Comparison of ENCODE assay signal across 11 mouse cellular contexts in the genomic region with DNA sequence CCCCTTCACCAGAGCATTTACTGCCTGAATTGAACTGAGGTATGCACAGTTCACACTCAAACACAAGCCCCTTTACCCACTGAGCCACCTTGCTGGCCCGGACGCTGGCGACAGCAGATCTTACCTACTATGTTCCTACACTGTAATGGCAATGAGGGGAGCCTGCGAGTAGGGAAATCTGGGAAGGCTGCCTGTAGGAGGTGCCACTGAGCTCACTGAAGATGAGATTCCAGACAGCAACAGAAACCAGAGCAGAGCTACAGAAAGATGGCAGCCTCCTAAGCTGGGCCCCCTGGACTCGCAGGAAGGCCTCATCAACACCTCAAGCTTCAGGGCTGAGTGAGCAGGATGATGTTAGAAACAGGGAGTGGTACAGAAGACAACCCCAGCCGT. TPM values are rescaled to one million over a fixed set of nuclear protein-coding genes. Genes with fewer than 3 reads are reported as not detected.
DNase-seq lines count a peak whose midpoint lies in the region; ATAC-seq and TF ChIP-seq lines count a peak whose summit lies in the region.
"Had no signal": no experiment of that assay in that cellular context is flagged by ENCODE, and none has a peak within 500 bp of the region (broad histone marks: within the 10 kb centered on the region; RNA-seq: fewer than 3 reads in every experiment).

No protein-coding gene starts in this region.

- no peak overlapping the region for H3K4me2 ChIP-seq in forebrain, embryonic 13.5 days
- H3K4me2 ChIP-seq in forebrain, embryonic 11.5 days (ENCODE audit: low read depth, low read length, severe bottlenecking) = no peak overlapping the region
- no peak overlapping the region for H3K4me2 ChIP-seq in liver, embryonic 14.5 days (ENCODE audit: low read depth)
- no peak overlapping the region for H3K4me2 ChIP-seq in liver, embryonic 11.5 days
- no peak overlapping the region for H3K4me2 ChIP-seq in midbrain, embryonic 15.5 days
- H3K4me2 ChIP-seq: limb, embryonic 13.5 days had no signal

- H3K27me3 ChIP-seq in forebrain, embryonic 13.5 days = no peaks in the 10 kb centered on the region
- H3K27me3 ChIP-seq in forebrain, embryonic 11.5 days (ENCODE audit: control insufficient read depth, insufficient read depth, low read length) = no peaks in the 10 kb centered on the region
- H3K27me3 ChIP-seq in liver, embryonic 14.5 days (ENCODE audit: control insufficient read depth, insufficient read depth, low read length) = no peaks in the 10 kb centered on the region
- H3K27me3 ChIP-seq in liver, embryonic 11.5 days (replicated peaks; ENCODE audit: control insufficient read depth, insufficient read depth, low read length) = no peaks in the 10 kb centered on the region
- H3K27me3 ChIP-seq in midbrain, embryonic 15.5 days (replicated peaks) = no peaks in the 10 kb centered on the region
- H3K27me3 ChIP-seq: limb, embryonic 13.5 days had no signal

- peak overlapping the region; percentile 83 for H3K27ac ChIP-seq in forebrain, embryonic 13.5 days
- H3K27ac ChIP-seq in forebrain, embryonic 11.5 days (ENCODE audit: low read depth, low read length) = no peak overlapping the region
- H3K27ac ChIP-seq in liver, embryonic 14.5 days = no peak overlapping the region
- H3K27ac ChIP-seq in liver, embryonic 11.5 days (ENCODE audit: low read depth, low read length) = no peak overlapping the region
- H3K27ac ChIP-seq in cortical plate, adult 2 months (ENCODE audit: insufficient read depth, low read length) = peak overlapping the region; percentile 39
- H3K27ac ChIP-seq in midbrain, embryonic 15.5 days = peak overlapping the region; percentile 90
- H3K27ac ChIP-seq: limb, embryonic 13.5 days had no signal

- no peak overlapping the region for H3K9ac ChIP-seq in forebrain, embryonic 13.5 days
- H3K9ac ChIP-seq in forebrain, embryonic 11.5 days (ENCODE audit: low read length) = no peak overlapping the region
- no peak overlapping the region for H3K9ac ChIP-seq in liver, embryonic 14.5 days (replicated peaks)
- H3K9ac ChIP-seq in liver, embryonic 11.5 days (ENCODE audit: low read depth, low read length) = no peak overlapping the region
- H3K9ac ChIP-seq in midbrain, embryonic 15.5 days = 0 out of 2 replicates have a peak overlapping the region, but pooled peaks have one; percentile 7
- H3K9ac ChIP-seq: limb, embryonic 13.5 days had no signal

- peaks cover 95% of the 10 kb centered on the region for H3K36me3 ChIP-seq in forebrain, embryonic 13.5 days (ENCODE audit: poor library complexity, severe bottlenecking)
- H3K36me3 ChIP-seq in forebrain, embryonic 11.5 days (ENCODE audit: control insufficient read depth, insufficient read depth, low read length) = peaks cover 42% of the 10 kb centered on the region
- peaks cover 92% of the 10 kb centered on the region for H3K36me3 ChIP-seq in liver, embryonic 14.5 days (replicated peaks; ENCODE audit: control insufficient read depth, insufficient read depth, low read depth)
- H3K36me3 ChIP-seq in liver, embryonic 11.5 days (ENCODE audit: control insufficient read depth, insufficient read depth, low read length) = peaks cover 78% of the 10 kb centered on the region
- H3K36me3 ChIP-seq in midbrain, embryonic 15.5 days (replicated peaks) = peaks cover 43% of the 10 kb centered on the region

- no peak for TF ChIP-seq POLR2A in cortical plate, adult 2 months (IDR thresholded peaks at IDR 0.05; ENCODE audit: extremely low read depth, insufficient read depth, low read length)

- ATAC-seq in forebrain, embryonic 13.5 days = no peak
- ATAC-seq in forebrain, embryonic 11.5 days (replicated peaks; ENCODE audit: low FRiP score) = no peak
- ATAC-seq in liver, embryonic 14.5 days (ENCODE audit: insufficient read depth) = no peak
- no peak for ATAC-seq in liver, embryonic 11.5 days (replicated peaks; ENCODE audit: low FRiP score)
- ATAC-seq in midbrain, embryonic 15.5 days (replicated peaks) = no peak

- no peak for DNase-seq in forebrain, embryonic 11.5 days (ENCODE audit: low spot score)
- DNase-seq in liver, embryonic 14.5 days (ENCODE audit: low read depth in 3 of 3, low spot score in 3 of 3) = no peak
- DNase-seq in liver, embryonic 11.5 days (ENCODE audit: low spot score) = no peak
- DNase-seq in cerebellum, postnatal 14 days = no peak
- DNase-seq in left cerebral cortex, adult 18-20 months (ENCODE audit: low spot score in 2 of 2) = no peak
- DNase-seq: adrenal gland, postnatal 36 days; kidney, postnatal 14 days had no signal

- TF ChIP-seq EP300 in liver, embryonic 14.5 days (IDR thresholded peaks at IDR 0.05; ENCODE audit: low read depth) = no peak

- H3K4me3 ChIP-seq in forebrain, embryonic 13.5 days = no peak overlapping the region
- no peak overlapping the region for H3K4me3 ChIP-seq in forebrain, embryonic 11.5 days (ENCODE audit: low read depth, low read length)
- no peak overlapping the region for H3K4me3 ChIP-seq in liver, embryonic 14.5 days (ENCODE audit: insufficient read depth in 1 of 2, low read depth in 2 of 2, low read length in 2 of 2)
- no peak overlapping the region for H3K4me3 ChIP-seq in liver, embryonic 11.5 days (ENCODE audit: low read depth, low read length)
- no peak overlapping the region for H3K4me3 ChIP-seq in cortical plate, adult 2 months (ENCODE audit: insufficient read depth, low read length)
- no peak overlapping the region for H3K4me3 ChIP-seq in midbrain, embryonic 15.5 days
- H3K4me3 ChIP-seq: limb, embryonic 13.5 days had no signal

- 90% methylated on average over 6 of the region's 6 CpGs for WGBS in forebrain, embryonic 13.5 days
- 93% methylated on average over 6 of the region's 6 CpGs for WGBS in forebrain, embryonic 11.5 days
- WGBS in liver, embryonic 14.5 days (ENCODE audit: insufficient replicate concordance) = 85% methylated on average over 6 of the region's 6 CpGs
- 95% methylated on average over 6 of the region's 6 CpGs for WGBS in liver, embryonic 11.5 days
- WGBS in midbrain, embryonic 15.5 days = 95% methylated on average over 6 of the region's 6 CpGs

- 0 out of 2 replicates have a peak, but pooled peaks have one; percentile 22 for TF ChIP-seq CTCF in liver, embryonic 14.5 days (IDR thresholded peaks at IDR 0.05; ENCODE audit: low read depth)
- TF ChIP-seq CTCF in cortical plate, adult 2 months (IDR thresholded peaks at IDR 0.05; ENCODE audit: extremely low read depth, insufficient read depth, low read length) = no peak

- no peaks in the 10 kb centered on the region for H3K9me3 ChIP-seq in forebrain, embryonic 13.5 days (replicated peaks)
- H3K9me3 ChIP-seq in forebrain, embryonic 11.5 days (ENCODE audit: control insufficient read depth, low read length) = no peaks in the 10 kb centered on the region
- H3K9me3 ChIP-seq in liver, embryonic 14.5 days (ENCODE audit: control insufficient read depth, low read length) = no peaks in the 10 kb centered on the region
- no peaks in the 10 kb centered on the region for H3K9me3 ChIP-seq in liver, embryonic 11.5 days (ENCODE audit: control insufficient read depth, low read length)
- H3K9me3 ChIP-seq in midbrain, embryonic 15.5 days = no peaks in the 10 kb centered on the region
- H3K9me3 ChIP-seq: limb, embryonic 13.5 days had no signal

- H3K4me1 ChIP-seq in forebrain, embryonic 13.5 days = peaks cover 9% of the 10 kb centered on the region; the same call in 1 of the 2 replicates
- H3K4me1 ChIP-seq in forebrain, embryonic 11.5 days (replicated peaks; ENCODE audit: control insufficient read depth, insufficient read depth, low read length) = no peaks in the 10 kb centered on the region
- no peaks in the 10 kb centered on the region for H3K4me1 ChIP-seq in liver, embryonic 14.5 days (replicated peaks; ENCODE audit: control insufficient read depth in 2 of 2, insufficient read depth in 2 of 2, low read length in 1 of 2)
- H3K4me1 ChIP-seq in liver, embryonic 11.5 days (replicated peaks; ENCODE audit: control insufficient read depth, insufficient read depth, low read length) = no peaks in the 10 kb centered on the region
- H3K4me1 ChIP-seq in cortical plate, adult 2 months (ENCODE audit: control insufficient read depth, insufficient read depth, low read length) = peaks cover 5% of the 10 kb centered on the region
- peaks cover 16% of the 10 kb centered on the region for H3K4me1 ChIP-seq in midbrain, embryonic 15.5 days
- H3K4me1 ChIP-seq: limb, embryonic 13.5 days had no signal

RNA-seq across cellular contexts. Expression of gene Chadl, which starts 22.0 kb away (rescaled TPM):
- 7.4 and 7.7 TPM in 2 replicates for polyA plus RNA-seq in forebrain, embryonic 13.5 days (2015; fragmentation: Nextera tagmentation; extraction: Ambion mirVana)
- polyA plus RNA-seq in forebrain, embryonic 11.5 days (2014; fragmentation: Nextera tagmentation; extraction: Ambion mirVana) = 3.3 and 4.0 TPM in 2 replicates
- polyA plus RNA-seq in liver, embryonic 14.5 days (2012; rRNA removed) = 0.20 and 0.28 TPM in 2 replicates
- 0.25 and 0.33 TPM in 2 replicates for polyA plus RNA-seq in liver, embryonic 14.5 days (2014; fragmentation: Nextera tagmentation; extraction: Ambion mirVana)
- 0.87 and 1.5 TPM in 2 replicates for polyA plus RNA-seq in liver, embryonic 11.5 days (2014; fragmentation: Nextera tagmentation; extraction: Ambion mirVana)
- 22.3 and 23.6 TPM in 2 replicates for polyA plus RNA-seq in cortical plate, adult 2 months (2012; rRNA removed)
- 31.2 and 33.7 TPM in 2 replicates for polyA plus RNA-seq in midbrain, embryonic 15.5 days (2015; fragmentation: Nextera tagmentation; extraction: Ambion mirVana)
- total RNA-seq in left cerebral cortex, adult 18-20 months (2021) = 10 to 100 TPM; 11.5 to 12.3 TPM

RNA-seq across cellular contexts. Expression of gene Zc3h7b, which starts 25.7 kb away (rescaled TPM):
- polyA plus RNA-seq in forebrain, embryonic 13.5 days (2015; fragmentation: Nextera tagmentation; extraction: Ambion mirVana) = 41.5 and 44.3 TPM in 2 replicates
- 50.1 and 57.6 TPM in 2 replicates for polyA plus RNA-seq in forebrain, embryonic 11.5 days (2014; fragmentation: Nextera tagmentation; extraction: Ambion mirVana)
- polyA plus RNA-seq in liver, embryonic 14.5 days (2012; rRNA removed) = 5.2 and 5.7 TPM in 2 replicates
- polyA plus RNA-seq in liver, embryonic 14.5 days (2014; fragmentation: Nextera tagmentation; extraction: Ambion mirVana) = 4.0 and 5.3 TPM in 2 replicates
- polyA plus RNA-seq in liver, embryonic 11.5 days (2014; fragmentation: Nextera tagmentation; extraction: Ambion mirVana) = 23.4 and 24.2 TPM in 2 replicates
- 89.7 and 93.8 TPM in 2 replicates for polyA plus RNA-seq in cortical plate, adult 2 months (2012; rRNA removed)
- 59.2 and 59.7 TPM in 2 replicates for polyA plus RNA-seq in midbrain, embryonic 15.5 days (2015; fragmentation: Nextera tagmentation; extraction: Ambion mirVana)
- 100 to 1,000 TPM; 163 to 181 TPM for total RNA-seq in left cerebral cortex, adult 18-20 months (2021)

RNA-seq across cellular contexts. Expression of gene Rangap1, which starts 26.2 kb away (rescaled TPM):
- 141 and 160 TPM in 2 replicates for polyA plus RNA-seq in forebrain, embryonic 13.5 days (2015; fragmentation: Nextera tagmentation; extraction: Ambion mirVana)
- polyA plus RNA-seq in forebrain, embryonic 11.5 days (2014; fragmentation: Nextera tagmentation; extraction: Ambion mirVana) = 172 and 188 TPM in 2 replicates
- 41.5 and 50.6 TPM in 2 replicates for polyA plus RNA-seq in liver, embryonic 14.5 days (2012; rRNA removed)
- polyA plus RNA-seq in liver, embryonic 14.5 days (2014; fragmentation: Nextera tagmentation; extraction: Ambion mirVana) = 57.1 and 61.0 TPM in 2 replicates
- 134 and 139 TPM in 2 replicates for polyA plus RNA-seq in liver, embryonic 11.5 days (2014; fragmentation: Nextera tagmentation; extraction: Ambion mirVana)
- 151 and 154 TPM in 2 replicates for polyA plus RNA-seq in cortical plate, adult 2 months (2012; rRNA removed)
- 162 and 164 TPM in 2 replicates for polyA plus RNA-seq in midbrain, embryonic 15.5 days (2015; fragmentation: Nextera tagmentation; extraction: Ambion mirVana)
- total RNA-seq in left cerebral cortex, adult 18-20 months (2021) = 100 to 1,000 TPM; 224 to 240 TPM

RNA-seq across cellular contexts. Expression of gene L3mbtl2, which starts 55.4 kb away (rescaled TPM):
- polyA plus RNA-seq in forebrain, embryonic 13.5 days (2015; fragmentation: Nextera tagmentation; extraction: Ambion mirVana) = 30.9 and 33.8 TPM in 2 replicates
- 39.3 and 43.6 TPM in 2 replicates for polyA plus RNA-seq in forebrain, embryonic 11.5 days (2014; fragmentation: Nextera tagmentation; extraction: Ambion mirVana)
- polyA plus RNA-seq in liver, embryonic 14.5 days (2012; rRNA removed) = 8.9 and 10.7 TPM in 2 replicates
- polyA plus RNA-seq in liver, embryonic 14.5 days (2014; fragmentation: Nextera tagmentation; extraction: Ambion mirVana) = 10.4 and 12.0 TPM in 2 replicates
- 39.0 and 43.1 TPM in 2 replicates for polyA plus RNA-seq in liver, embryonic 11.5 days (2014; fragmentation: Nextera tagmentation; extraction: Ambion mirVana)
- 29.6 and 32.7 TPM in 2 replicates for polyA plus RNA-seq in cortical plate, adult 2 months (2012; rRNA removed)
- 31.5 and 32.1 TPM in 2 replicates for polyA plus RNA-seq in midbrain, embryonic 15.5 days (2015; fragmentation: Nextera tagmentation; extraction: Ambion mirVana)
- total RNA-seq in left cerebral cortex, adult 18-20 months (2021) = 10 to 100 TPM; 35.5 to 37.9 TPM

Comparison
In these comparisons a context has a peak if more than half of its experiments do, and no peak if none do; other contexts are left out.
1. H3K27ac ChIP-seq: peak in forebrain, embryonic 13.5 days (single experiment), cortical plate, adult 2 months (single experiment) and midbrain, embryonic 15.5 days (single experiment); none in forebrain, embryonic 11.5 days (single experiment), liver, embryonic 14.5 days (single experiment) and liver, embryonic 11.5 days (single experiment).